Mouse (Mus musculus) Patski (cell line): ENCODE data around the gene Fads3. TPM values are rescaled to one million over a fixed set of nuclear protein-coding genes. Genes with fewer than 3 reads are reported as not detected.

ENCODE experiments used
- ATAC-seq: fragments of 100-300 bp; one replicate; pipeline ENCODE4 v1.8.0; 2021
- CTCF ChIA-PET: fragments of 350-600 bp; sonication (Branson Sonifier 250); formaldehyde crosslinking; loops from one replicate; lab custom pipeline; 2022; ENCODE audit warnings: inconsistent platforms; lab: Charles Lee
- POLR2A ChIA-PET: fragments of 350-600 bp; sonication (Branson Sonifier 250); formaldehyde crosslinking; loops from one replicate; lab custom pipeline; 2022; ENCODE audit warnings: antibody characterized with exemption, inconsistent platforms; lab: Charles Lee
- DNase-seq: peaks from one replicate; pipeline ENCODE4 v3.0.0-alpha.2; 2011; ENCODE audit warnings: low read depth, low spot score
- H3K27me3 ChIP-seq: fragments of 371-371 bp; one replicate; pipeline ENCODE4 v1.5.1; 2021
- CTCF ChIP-seq: fragments of 100-300 bp; IDR thresholded peaks from one replicate; pipeline ENCODE4 v1.5.1; 2021
- in situ Hi-C: fragments of 300-500 bp; cut with MboI; formaldehyde crosslinking; loops from 3 replicates; pipeline ENCODE4 v1.11.1; 2018; ENCODE audit warnings: low pct_unique_long_range_greater_than_20kb, mixed read lengths
- polyA plus RNA-seq: library from polyadenylated mRNA; unstranded; gene quantifications from one replicate; pipeline ENCODE4 v1.2.3, GENCODE M21; 2021

Gene Fads3
- polyA plus RNA-seq, 1 experiment from 2014 or later: 227 TPM

DNA sequence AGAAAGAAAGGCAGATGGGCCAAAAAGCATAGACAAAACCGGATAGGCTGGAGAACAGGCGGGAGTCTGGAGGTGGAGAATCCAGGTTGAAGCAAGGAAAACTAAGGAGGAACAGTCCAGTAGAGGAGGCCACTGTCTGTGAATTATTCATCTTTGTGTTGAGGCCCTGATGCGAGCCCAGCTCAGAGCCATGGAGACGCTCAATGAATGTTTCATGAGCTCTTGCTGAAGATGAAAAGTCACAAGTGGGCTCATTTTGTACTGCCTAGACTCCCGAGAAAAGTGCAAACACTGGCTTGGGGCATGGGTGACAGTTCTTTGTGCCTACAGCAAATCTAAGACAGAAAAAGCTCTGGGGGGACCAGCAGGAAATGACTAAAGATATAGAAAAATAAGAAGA is 56.5 kb downstream of the Fads3 start:
- ChIA-PET POLR2A (interaction anchor here (0.6 to 1.1 kb wide), 4 partner anchors 16 to 160 kb away, joined by 3 to 4 read pairs (median 4); no protein-coding TSS in a partner anchor), CTCF (interaction anchor here (1.3 to 2.9 kb wide), 3 partner anchors 34 to 100 kb away, joined by 4 to 10 read pairs (median 4); no protein-coding TSS in a partner anchor)
- TF ChIP-seq CTCF: no peak
- no peak for DNase-seq
- in situ Hi-C loops: loop anchor here (5.0 kb wide), 1 partner anchor 84 kb away; the partner anchor contains the start of gene Fads1
- no peak for ATAC-seq
- H3K27me3 ChIP-seq: no peaks in the 10 kb centered on the region

DNA sequence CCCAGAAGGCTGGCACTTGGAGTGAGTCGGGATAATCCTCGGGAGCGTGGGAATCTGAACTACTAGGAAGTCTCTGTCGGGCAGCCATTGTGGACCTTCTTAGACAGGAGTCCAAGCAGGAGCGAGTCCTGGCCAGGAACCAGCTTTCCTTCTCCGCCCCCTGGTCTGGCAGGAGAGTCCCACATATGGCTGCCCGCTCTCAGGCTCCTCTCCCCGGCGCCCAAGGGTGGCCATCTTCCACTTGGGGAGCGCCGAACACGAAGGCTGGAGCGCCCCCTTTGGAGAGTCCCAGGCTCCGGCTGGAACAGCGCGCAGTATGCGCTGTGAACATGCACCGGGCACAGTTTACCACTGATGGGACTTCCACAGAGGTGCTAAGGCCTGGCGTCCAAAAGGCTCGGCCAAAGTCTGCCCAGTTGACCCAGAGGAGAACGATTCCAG is 59.3 kb downstream of the Fads3 start:
- ATAC-seq (peak; percentile 79), DNase-seq (peak; percentile 49)
- no peaks in the 10 kb centered on the region for H3K27me3 ChIP-seq
- peak; percentile 99 for TF ChIP-seq CTCF
- ChIA-PET POLR2A (interaction anchor here (0.6 to 1.6 kb wide), 2 partner anchors 21 to 38 kb away, joined by 4 to 7 read pairs; no protein-coding TSS in a partner anchor), CTCF (interaction anchor here (0.6 to 1.4 kb wide), 8 partner anchors 11 to 89 kb away, joined by 3 read pairs; partner anchors contain the start of gene Fads1)
- in situ Hi-C loops: no loop called here

- CTCF ChIA-PET: interaction anchor here (1.4 kb wide), 2 partner anchors 68 to 81 kb away, joined by 3 read pairs; partner anchors contain the start of gene Fads1
- POLR2A ChIA-PET: interaction anchor here (0.6 kb wide), 1 partner anchor 164 kb away, joined by 3 read pairs; no protein-coding TSS in a partner anchor
- peak; percentile 13 for TF ChIP-seq CTCF
- ATAC-seq: peak; percentile 90
- peak; percentile 71 for DNase-seq
- in situ Hi-C loops: no loop called here
- no peaks in the 10 kb centered on the region for H3K27me3 ChIP-seq
These were observed 60.1 kb downstream of the Fads3 start, which contains the start of gene Fads2 for GRCm38 (mm10) chr19:10101341-10102053. Gene Fads2, minus strand, starts transcription at chr19:10101746.

- POLR2A ChIA-PET: interaction anchor here (0.6 to 2.2 kb wide), 2 partner anchors 81 to 163 kb away, joined by 3 to 7 read pairs; partner anchors contain the start of gene Fads1
- H3K27me3 ChIP-seq: no peaks in the 10 kb centered on the region
- DNase-seq (no peak), ATAC-seq (no peak)
- in situ Hi-C loops: no loop called here
- TF ChIP-seq CTCF: no peak
- CTCF ChIA-PET: interaction anchor here (1.4 kb wide), 1 partner anchor 80 kb away, joined by 3 read pairs; the partner anchor contains the start of gene Fads1
These were observed 60.8 kb downstream of the Fads3 start for GRCm38 (mm10) chr19:10102054-10102700.

- CTCF ChIA-PET: interaction anchor here (0.9 to 2.0 kb wide), 4 partner anchors 9 to 87 kb away, joined by 3 to 4 read pairs (median 4); no protein-coding TSS in a partner anchor
- in situ Hi-C loops: no loop called here
- ATAC-seq: no peak
- no peak for DNase-seq
- POLR2A ChIA-PET: interaction anchor here (2.2 kb wide), 1 partner anchor 79 kb away, joined by 7 read pairs; the partner anchor contains the start of gene Fads1
- no peak for TF ChIP-seq CTCF
- no peaks in the 10 kb centered on the region for H3K27me3 ChIP-seq
These were observed 62.9 kb downstream of the Fads3 start for GRCm38 (mm10) chr19:10104234-10104633.

GRCm38 (mm10) chr19:10105034-10105493 is 63.7 kb downstream of the Fads3 start:
- no peaks in the 10 kb centered on the region for H3K27me3 ChIP-seq
- POLR2A ChIA-PET: no interaction called here
- in situ Hi-C loops: no loop called here
- no peak for DNase-seq
- no peak for ATAC-seq
- CTCF ChIA-PET: interaction anchor here (1.0 to 2.0 kb wide), 2 partner anchors 11 to 86 kb away, joined by 3 to 4 read pairs; no protein-coding TSS in a partner anchor
- no peak for TF ChIP-seq CTCF

DNA sequence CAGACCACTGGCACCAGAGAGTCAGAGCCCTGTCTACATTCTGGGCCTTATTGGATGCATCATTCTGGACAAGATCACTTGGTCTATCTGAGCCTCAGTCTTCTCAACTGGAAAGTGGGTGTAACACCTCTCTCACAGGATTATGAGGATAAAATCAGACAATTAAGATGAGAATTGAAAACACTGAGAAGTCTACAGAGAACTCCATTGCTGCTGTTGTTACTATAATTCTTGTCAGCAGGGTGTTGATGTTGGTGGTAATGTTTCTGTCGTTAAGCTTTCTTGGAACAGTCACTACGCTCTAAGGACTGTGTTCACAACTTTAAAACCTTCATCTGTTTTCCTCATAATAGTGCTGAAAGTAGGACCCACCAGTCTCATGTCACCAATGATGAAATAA is 65.3 kb downstream of the Fads3 start:
- in situ Hi-C loops: no loop called here
- ATAC-seq (no peak), DNase-seq (no peak)
- ChIA-PET POLR2A (interaction anchor here (0.7 kb wide), 1 partner anchor 43 kb away, joined by 4 read pairs; no protein-coding TSS in a partner anchor), CTCF (no interaction called here)
- H3K27me3 ChIP-seq: no peaks in the 10 kb centered on the region
- no peak for TF ChIP-seq CTCF

DNA sequence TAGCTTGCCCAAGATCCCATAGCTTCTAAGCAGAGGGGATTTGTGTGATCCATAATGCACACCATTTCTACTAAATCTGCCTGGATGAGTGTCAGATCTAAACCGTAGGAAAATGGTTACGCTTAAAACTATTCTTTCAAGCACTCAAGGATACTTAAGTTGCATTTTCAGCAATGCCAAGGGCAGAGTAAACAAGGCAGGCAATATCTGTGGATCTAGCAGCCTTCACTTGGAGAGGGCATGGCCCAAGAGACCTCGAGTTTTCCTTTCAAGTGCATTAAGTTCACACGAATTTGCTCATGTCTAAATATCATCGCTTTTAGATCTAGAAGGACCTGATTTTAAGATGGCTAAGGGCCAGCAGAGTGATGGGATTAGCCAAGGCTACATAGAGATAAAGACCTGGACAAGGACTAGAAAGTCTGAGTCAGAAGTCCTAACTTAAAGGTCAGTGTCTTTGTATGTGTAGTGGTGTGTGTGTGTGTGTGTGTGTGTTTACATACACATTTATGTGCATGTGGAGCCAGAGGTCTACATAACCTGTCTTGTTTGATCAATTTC is 65.8 kb downstream of the Fads3 start:
- ATAC-seq (no peak), DNase-seq (no peak)
- ChIA-PET POLR2A (no interaction called here), CTCF (no interaction called here)
- TF ChIP-seq CTCF: no peak
- H3K27me3 ChIP-seq: no peaks in the 10 kb centered on the region
- in situ Hi-C loops: no loop called here

DNA sequence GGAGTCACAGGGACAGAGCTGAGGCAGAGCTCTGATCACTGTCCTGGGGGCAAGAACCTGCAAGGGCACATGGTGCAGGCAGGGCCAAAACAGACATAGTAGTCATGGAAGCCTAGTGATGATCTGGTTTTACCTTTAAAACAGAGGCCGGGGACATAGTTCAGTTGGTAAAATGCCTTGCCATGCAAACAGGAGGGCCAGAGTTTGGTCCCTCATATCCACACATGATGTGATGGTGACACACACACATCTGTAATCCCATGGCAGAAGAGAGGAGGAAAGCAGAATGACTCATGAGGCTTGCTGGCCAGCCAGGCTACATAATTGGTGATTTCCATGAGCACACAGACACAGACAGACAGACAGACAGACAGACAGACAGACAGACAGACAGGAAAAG is 66.8 kb downstream of the Fads3 start:
- DNase-seq (no peak), ATAC-seq (no peak)
- H3K27me3 ChIP-seq: no peaks in the 10 kb centered on the region
- in situ Hi-C loops: no loop called here
- TF ChIP-seq CTCF: no peak
- ChIA-PET POLR2A (no interaction called here), CTCF (no interaction called here)

DNA sequence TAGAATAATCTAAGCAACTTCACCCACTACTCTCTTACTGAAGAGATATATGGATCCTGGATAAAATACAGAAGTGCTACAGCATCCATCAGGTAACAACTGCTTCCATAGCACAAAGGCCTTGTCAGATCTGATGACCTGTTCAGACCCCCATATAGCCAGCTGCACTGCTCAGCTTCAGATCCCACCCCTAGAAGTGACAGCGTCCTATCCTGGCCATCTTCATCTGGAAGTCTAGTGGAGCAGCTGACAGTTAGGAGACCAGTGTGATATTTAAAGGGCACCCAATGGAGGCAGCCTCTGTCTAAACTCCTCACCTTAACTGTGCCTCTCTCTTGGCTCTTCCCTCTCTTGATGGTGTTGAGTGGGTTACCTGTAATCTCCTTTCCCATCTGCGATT is 67.3 kb downstream of the Fads3 start:
- DNase-seq (no peak), ATAC-seq (no peak)
- H3K27me3 ChIP-seq: no peaks in the 10 kb centered on the region
- POLR2A ChIA-PET: no interaction called here
- TF ChIP-seq CTCF: no peak
- CTCF ChIA-PET: no interaction called here
- in situ Hi-C loops: no loop called here

Other genes with a start within 250 kb of the Fads3 start
- not detected for gene Scgb2a2, start 194.0 kb upstream of the Fads3 start, polyA plus RNA-seq
- gene Incenp, start 142.0 kb upstream of the Fads3 start, polyA plus RNA-seq: 72.8 TPM
- 2,141 TPM for gene Fth1, start 61.0 kb upstream of the Fads3 start, polyA plus RNA-seq
- not detected for gene Best1, start 39.9 kb upstream of the Fads3 start, polyA plus RNA-seq
- 0.71 TPM for gene Rab3il1, start 39.9 kb upstream of the Fads3 start, polyA plus RNA-seq
- 219 TPM for gene Fads2, start 60.2 kb downstream of the Fads3 start, polyA plus RNA-seq
- gene Fads1, start 141.3 kb downstream of the Fads3 start, polyA plus RNA-seq: 171 TPM
- 211 TPM for gene Tmem258, start 162.4 kb downstream of the Fads3 start, polyA plus RNA-seq
- 22.0 TPM for gene Fen1, start 162.6 kb downstream of the Fads3 start, polyA plus RNA-seq
- 0.45 TPM for gene Myrf, start 199.2 kb downstream of the Fads3 start, polyA plus RNA-seq